Mouse (Mus musculus): ENCODE measurements around the gene Blm.

The Blm gene

DNA sequence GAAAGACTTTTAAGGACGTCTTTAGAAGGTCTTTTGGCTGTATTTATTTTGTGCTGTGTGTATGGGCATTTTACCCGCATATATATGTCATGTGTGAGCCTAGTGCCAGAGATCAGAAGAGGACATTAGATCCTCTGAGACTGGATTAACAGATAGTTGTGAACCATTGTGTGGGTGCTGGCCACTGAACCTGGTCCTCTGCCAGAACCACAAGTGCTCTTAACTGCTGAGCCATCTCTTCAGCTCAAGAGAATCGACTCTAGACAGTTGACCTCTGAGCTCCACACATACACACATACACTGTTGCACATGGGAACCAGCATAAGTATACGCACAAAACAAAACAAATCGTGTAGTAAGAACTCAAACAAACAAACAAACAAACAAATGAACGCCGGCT lies 98.3 kb downstream of the Blm start:
- no peak for DNase-seq

DNA sequence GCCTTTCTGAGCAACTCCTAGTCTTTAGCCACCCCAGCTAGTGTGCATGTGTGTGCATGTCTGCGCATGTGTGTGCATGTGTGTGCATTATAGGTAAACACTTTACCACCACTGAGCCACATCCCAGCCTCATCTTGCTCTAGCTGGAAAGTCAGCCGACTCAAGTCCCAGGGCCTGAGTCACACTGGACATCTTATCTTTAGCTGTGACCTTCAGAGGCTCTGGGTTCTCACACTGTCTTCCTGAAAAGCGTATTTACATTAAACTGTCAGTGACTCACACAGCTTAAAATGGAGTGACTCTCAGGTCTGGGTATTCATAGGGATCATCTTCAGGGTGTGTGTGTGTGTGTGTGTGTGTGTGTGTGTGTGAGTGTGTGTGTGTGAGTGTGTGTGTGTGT lies 99.3 kb downstream of the Blm start:
- DNase-seq, result no peak

DNA sequence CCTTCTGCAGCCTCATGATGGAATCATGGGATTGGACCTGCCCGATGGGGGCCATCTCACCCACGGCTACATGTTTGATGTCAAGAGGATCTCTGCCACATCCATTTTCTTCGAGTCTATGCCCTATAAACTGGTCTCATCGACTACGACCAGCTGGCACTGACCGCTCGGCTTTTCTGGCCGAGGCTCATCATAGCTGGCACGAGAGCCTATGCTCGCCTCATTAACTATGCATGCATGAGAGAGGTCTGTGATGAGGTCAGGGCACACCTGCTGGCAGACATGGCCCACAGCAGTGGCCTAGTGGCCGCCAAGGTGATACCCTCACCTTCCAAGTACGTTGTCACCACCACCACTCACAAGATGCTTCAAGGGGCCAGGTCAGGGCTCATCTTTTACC lies 105.3 kb downstream of the Blm start:
- DNase-seq, result no peak

DNA sequence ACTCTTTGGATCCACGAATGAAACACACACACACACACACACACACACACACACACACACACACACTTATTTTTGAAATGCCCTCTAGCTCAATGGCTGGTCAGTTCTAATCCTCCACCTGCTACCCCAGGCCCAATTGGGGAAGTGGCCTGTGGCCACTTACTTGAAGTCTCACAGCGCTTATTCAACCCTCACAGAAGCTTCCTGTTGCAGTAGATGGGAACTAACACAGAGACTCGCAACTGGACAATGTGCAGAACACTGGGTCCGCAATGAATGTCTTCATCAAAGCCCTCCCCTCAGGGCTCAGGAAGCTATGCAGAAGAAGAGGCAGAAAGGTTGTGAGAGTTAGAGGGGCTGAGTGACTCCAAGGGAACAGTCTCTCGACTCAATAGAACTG lies 107.2 kb downstream of the Blm start:
- DNase-seq, result no peak

DNA sequence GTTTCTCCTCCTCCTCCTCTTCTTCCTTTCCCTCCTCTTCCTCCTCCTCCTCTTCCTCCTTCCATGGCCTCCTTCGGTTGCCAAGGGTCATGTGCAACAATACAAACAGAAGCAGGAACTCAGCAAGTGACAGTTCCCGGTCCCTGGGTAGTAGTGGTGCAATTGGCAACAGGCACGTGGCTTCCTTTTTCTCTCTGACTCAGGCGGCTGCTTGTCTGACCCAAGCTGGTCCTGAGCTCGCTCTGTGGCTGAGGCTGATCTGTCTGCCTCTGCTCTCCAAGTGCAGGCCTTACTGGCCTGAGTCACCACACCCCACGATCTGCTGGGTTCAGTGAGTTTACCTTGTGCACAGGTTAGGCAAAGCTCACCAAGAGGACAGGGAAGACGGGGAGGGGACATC lies 108.6 kb downstream of the Blm start:
- DNase-seq, result no peak

DNA sequence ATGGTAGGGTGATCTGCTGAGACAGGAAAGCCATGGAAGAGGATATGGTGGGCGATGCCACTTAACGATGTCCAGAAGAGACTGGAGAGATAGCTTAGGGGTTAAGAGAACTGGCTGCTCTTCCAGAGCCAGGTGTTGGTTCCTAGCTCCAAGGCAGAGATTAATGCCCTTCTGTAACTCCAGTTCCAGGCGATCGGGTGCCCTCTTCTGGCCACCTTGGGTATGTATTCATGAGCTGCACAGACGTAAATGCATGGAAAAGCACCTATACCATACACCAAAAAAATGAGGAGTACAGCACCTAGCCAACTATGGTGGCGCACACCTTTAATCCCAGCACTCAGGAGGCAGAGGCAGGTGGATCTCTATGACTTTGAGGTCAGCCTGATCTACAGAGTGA lies 110.2 kb downstream of the Blm start:
- no peak for DNase-seq

DNA sequence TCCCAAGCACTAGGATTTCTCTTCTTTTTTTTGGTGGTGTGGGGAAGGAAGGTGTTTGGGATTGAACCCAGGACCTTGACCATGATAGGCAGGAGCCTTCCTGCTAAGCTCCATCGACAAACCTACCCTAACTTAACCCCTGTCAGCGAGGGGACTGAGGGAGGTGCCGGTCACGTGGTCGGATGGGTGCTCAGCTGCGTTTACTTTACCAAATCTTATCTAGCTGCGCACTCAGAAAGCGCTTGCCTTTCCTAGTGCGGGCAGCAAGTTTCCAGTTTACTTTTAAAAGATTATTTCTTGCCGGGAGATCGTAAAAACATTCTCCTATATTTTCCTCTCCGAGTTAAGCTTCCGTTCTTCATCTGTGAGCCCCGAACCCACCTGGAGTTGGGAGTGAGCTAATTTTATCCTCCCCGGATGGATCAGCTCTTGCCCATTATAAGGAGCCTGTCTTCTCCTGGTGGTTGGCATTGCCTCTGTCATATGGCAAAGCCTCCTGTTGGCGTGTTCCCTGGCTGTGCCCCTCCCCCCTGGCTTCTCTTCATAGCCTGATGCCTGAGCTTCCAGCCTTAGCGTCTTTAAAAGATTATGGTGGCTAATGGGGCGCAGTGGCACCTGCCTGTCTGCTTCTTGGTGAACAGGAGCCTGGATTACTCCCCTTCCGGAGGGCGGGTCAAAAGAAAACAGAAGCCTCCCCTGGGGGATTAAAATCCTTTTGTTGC lies 112.0 kb downstream of the Blm start:
- DNase-seq, result peak; percentile 86

DNA sequence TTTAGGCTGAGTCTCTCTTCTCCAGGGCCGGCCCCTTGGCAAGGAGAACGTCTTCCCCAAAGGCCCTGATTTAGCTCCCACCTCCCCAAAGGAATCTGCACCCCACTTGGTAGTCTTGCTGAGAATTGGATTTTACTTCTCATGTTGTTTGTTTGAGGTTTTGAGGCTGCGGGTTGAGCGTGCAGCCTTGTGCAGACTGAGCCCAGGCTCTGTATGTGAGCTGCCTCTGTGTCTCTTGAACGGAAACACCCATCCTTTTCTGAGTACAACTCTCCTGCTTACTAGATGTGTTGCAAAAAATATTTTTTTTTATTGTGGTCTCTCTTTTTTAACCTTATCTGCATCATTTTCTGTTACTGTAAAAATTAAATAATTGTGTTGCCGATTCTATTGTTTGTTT lies 113.3 kb downstream of the Blm start:
- no peak for DNase-seq

DNA sequence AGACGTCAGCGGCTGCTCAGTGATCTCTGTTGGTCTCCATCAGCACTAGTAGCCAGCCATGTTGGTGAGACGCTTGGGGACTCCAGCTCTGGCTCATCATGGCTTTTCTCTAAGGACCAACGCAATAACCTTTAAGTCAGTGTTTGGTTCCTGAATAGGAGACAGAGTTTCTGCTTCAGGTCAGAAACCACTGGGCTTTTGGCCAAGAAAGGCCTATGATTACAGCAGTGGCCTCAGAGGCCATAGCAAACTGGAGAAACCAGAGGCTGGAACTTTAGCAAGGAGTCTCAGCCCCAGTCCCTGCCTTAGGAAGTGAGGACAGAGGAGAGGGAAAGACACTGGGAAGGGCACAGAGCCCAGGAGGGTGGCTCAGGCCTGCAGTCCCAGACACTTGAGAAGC lies 114.3 kb downstream of the Blm start:
- no peak for DNase-seq

DNA sequence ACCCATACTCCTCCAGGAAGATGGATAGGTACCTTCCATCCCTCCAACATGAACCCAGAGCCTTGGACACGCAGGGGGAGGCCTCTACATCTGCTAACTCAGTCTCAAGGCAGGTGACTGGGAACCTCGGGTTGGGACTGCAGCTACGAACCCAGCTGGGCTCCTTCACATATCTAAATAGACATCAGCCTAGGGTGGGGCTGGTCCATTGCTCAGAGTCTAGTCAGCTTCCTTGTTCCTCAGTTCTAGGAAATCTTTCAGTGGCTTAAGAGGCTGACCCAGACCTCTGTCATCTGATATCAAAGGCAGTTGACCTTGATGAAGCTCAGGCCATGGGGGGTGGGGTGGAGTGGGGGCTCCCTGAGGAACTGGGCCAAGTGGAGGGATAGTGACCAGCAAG lies 115.6 kb downstream of the Blm start:
- no peak for DNase-seq

DNA sequence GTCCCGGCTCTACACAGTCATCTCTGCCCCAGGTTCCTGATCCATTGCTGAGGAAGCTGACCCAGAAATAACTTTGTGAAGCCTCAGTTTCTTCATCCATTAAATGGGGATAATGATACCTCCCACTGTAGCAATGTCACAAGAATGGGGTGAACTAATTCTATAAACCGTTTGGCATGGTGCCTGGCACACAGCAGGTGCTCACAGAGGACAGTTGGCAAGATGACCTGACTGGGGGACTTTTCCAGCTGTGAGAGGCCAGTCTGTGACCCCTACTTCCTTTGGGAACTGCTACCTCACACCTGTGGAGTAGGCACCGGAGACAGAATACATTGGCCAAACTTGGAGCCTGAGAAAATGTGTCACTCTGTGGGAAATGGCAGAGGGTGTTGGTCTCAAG lies 116.9 kb downstream of the Blm start:
- no peak for DNase-seq

DNA sequence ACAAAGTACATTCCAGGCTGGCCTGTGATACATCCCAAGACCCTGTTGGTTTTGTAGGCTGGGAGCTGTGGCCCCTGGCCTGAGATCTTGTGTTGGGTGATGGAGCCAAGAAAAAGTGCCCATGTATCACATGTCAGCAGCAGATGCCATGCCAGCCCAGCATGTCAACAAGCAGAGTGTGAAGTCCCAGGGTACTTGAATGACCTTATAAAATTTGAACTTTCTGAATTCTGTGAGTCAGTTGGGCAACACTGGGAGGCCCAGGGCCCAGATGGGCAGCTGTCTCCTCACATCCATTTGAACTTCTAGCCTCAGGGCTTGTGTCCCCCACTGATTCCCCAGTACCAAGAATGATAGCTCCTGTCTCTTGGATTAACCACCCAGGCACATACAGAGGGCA lies 117.3 kb downstream of the Blm start:
- DNase-seq, result no peak

DNA sequence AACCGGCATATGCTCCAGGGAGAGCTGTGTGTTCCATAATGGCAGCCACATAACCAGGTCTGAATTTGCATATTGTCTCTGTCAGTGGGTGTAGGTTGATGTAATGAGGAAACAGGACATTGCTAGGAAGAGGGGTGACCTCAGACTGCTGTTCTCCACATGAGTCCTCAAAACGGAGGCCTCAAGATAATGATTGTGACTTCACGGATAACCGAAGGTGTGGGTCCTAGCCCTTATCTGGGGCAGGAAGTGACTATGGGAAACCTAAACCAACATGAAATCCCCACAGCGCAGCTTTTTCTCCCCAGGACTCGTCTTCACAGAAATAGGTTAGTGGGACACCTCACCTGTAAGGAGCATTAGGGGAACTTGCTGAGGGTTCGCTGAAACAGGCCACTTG lies 118.0 kb downstream of the Blm start:
- DNase-seq, result no peak

DNA sequence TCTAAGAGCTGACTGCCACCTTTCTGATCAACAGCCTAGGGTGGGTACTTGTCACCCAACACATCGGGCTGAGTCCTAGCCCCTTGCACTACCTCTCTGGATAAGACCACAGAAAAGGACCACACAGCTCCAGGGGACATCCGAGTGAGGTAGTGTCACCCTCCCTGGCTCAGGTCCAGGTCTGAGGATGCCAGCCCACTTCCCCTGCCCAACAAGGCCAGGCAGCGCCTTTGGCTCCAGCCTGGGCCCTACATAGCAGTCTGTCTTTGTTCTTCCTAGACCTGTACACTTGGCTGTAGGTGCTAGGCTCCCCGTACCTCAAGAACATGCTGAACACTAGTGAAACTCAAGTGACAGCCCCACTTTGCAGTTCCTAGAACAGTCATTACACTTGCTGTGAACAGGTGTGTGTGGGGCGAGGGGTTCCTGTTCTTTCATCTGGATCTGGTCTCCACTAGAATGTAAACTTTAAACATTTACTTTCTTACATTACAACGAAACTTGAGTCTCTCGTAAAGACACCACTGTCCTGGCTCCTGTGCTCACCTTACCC lies 120.5 kb downstream of the Blm start:
- no peak for DNase-seq

DNA sequence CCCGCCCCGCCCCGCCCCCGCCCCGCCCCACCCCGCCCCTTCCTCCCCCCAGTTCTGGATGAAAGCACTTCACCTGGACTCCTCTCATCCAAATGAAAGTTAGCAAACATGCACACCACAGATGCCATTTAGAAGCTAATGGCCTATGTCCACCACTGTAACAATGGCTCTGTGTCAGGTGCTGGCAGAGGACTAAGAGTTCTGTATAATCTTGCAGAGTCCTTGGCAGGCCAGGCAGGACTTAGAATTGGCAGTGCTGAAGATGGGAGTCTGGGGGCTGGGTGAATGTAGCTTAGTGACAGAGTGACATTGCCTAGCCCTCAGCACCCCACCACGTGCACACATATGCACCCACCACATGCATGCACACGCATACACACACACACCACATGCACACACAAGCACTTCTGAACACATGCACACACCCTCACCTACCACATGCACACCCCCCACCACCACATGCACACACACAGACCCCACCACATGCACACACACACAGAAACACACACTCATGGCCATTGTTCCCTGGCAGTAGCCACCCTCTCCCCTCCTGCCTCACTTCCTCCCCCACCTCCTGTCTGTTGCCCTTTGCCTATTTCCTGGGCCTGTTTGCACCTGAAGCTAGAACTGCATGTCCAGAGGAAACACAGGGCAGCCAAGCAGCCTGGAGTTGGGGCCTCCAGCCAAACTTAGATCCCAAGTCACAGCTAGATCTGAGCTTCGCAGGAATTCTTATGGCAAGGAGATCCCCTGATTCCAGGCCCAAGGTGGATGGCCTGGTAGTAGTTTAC lies 121.2 kb downstream of the Blm start:
- no peak for DNase-seq

DNA sequence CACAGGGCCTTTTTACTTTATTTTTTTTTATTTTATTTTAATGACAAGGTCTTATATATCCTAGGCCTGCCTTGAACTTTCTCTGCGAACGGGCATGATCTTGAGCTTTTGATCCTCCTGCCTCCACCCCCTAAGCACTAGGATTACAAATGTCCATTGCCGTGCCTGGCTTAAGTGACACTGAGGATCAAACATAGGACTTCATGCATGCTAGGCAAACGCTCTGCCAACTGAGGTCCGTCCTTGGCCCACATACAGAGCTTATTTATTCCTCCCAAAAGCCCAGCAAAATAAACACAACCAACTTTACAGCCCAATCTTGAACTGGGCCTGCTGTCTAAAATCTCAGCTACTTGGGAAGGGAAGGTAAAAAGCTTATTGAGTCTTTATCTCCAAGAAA lies 122.1 kb downstream of the Blm start:
- DNase-seq, result no peak

DNA sequence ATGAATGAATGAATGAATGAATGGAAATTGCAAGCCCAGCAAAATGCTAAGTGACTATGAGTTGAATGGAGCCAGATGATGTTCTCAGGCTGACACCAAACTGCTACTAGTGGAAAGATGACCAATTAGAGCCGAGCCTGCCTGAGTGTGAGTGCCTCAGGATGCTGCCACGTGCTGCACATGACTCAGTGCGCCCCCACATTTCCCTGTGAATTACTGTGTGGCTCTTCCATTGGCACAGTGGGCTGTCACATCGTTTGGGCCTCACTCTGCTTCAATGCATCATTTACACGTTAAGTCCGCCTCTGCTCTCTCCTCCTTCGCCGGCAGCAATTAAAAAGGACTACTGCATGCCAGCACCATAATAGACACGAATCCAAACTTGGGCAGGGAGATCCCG lies 122.6 kb downstream of the Blm start:
- peak; percentile 71 for DNase-seq

DNA sequence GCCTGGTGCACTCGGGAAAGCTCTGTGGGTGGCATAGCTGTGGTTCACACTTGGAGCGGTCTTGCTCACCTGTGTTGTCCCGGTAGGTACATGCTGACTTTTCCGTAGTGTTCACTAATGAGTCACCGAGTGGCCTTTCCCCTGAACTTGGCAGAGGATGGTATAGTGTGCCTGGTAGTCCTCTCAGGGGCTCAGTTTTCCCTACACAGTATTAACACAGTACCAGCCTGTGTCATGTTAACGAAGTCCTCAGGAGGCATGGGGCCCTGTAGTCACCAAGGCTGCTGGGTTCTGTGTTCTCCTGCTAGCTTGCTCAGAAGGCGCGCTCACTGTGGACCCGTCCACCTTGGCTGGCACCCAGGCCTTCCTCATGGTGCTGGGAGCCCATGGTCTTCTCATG lies 124.5 kb downstream of the Blm start:
- no peak for DNase-seq

DNA sequence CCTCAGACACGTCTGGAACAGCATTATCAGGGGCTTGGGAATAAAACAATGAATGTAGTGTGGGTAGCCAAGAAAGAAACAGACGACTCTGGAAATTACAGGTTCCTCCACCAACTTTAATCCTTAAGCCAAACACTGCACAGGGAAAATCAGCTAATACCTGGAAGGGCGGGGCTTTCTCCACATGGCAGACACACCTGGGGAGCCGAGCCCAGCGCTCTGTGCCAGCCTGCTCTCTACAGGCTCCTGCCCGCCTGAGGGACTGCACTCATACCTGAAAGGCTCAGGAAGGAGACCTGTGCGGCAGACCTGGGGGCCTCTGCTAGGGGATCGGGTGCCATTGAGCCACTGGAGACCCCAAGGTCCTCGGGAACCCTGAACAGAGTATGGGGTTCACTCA lies 127.2 kb downstream of the Blm start:
- DNase-seq, result no peak

DNA sequence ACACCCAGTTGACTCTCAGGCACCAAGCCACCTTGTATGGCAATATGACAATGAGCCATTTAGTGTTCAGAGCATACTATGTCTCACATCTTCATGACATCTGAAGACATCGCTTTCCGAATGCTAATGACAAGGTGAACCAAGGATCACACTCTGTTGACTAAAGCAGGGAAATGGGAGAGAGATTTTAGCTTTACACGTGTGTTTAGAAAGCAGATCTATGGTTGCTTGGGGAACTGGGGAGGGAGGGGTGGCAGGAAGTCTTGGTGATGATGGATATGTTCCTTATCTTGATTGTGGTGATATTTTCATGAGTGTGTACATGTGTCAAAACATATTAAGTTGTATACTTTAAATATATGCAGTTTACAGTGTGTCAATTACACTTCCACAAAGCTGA lies 128.7 kb downstream of the Blm start:
- DNase-seq, result no peak

DNA sequence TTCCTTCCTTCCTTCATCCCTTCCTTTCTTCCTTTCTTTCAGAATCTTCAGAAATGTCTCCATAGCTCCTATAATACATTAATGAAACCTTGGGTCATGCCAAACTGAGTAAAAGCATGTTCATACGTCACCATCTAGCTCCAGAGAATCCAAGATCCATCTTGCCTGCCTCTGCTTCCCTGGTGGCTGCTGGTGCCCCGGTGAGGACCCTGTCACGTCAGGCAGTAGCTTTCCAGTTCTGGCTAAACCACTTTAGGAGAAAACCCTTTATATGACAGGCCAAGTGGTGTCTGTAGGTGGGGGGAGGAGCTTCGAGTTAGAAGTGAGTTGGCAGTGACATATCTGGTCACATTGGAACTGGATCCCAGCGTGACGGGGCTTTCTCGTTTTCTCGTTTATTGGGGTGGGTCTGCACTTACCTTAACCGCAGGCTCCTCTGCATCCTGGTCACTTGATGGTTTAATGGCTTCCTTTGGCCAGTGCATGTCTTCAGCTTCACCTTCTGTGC lies 129.7 kb downstream of the Blm start, which contains the start of gene Furin:
Gene Furin (minus strand): TSS at position 249 of the 508 bp plus-strand sequence.
- no peak for DNase-seq
